21 mouse cellular contexts compared by ENCODE assay signal in genomic region chr6:15760750-15761149, GRCm38 (mm10). TPM values are rescaled to one million over a fixed set of nuclear protein-coding genes. Genes with fewer than 3 reads are reported as not detected.
DNase-seq lines count a peak whose midpoint lies in the region; ATAC-seq and TF ChIP-seq lines count a peak whose summit lies in the region.
"Had no signal": no experiment of that assay in that cellular context is flagged by ENCODE, and none has a peak within 500 bp of the region (broad histone marks: within the 10 kb centered on the region; RNA-seq: fewer than 3 reads in every experiment).

No protein-coding gene starts in this region.

- peak; percentile 30; the same call in 1 of the 2 replicates for ATAC-seq in forebrain, embryonic 13.5 days
- ATAC-seq in forebrain, embryonic 12.5 days (ENCODE audit: low FRiP score): no peak
- ATAC-seq in lung, embryonic 16.5 days (ENCODE audit: low read depth): peak; percentile 36; the same call in 1 of the 2 replicates
- ATAC-seq in stomach, embryonic 14.5 days (ENCODE audit: insufficient number of reproducible peaks, insufficient read depth, low FRiP score, low read depth): peak; percentile 49; the same call in 1 of the 2 replicates
- no peak for ATAC-seq in intestine, embryonic 16.5 days
- ATAC-seq: activated CD4-positive, CD25-positive, alpha-beta regulatory T cell, adult 4 months; CD4-positive, CD25-positive, alpha-beta regulatory T cell, adult 4 months; forebrain, embryonic 15.5 days had no signal

- no peaks in the 10 kb centered on the region for H3K36me3 ChIP-seq in forebrain, embryonic 13.5 days (ENCODE audit: poor library complexity, severe bottlenecking)
- H3K36me3 ChIP-seq in forebrain, embryonic 12.5 days (replicated peaks): no peaks in the 10 kb centered on the region
- no peaks in the 10 kb centered on the region; the same call in 1 of the 2 replicates for H3K36me3 ChIP-seq in lung, embryonic 16.5 days (ENCODE audit: control insufficient read depth, insufficient read depth, low read length)
- no peaks in the 10 kb centered on the region for H3K36me3 ChIP-seq in stomach, embryonic 14.5 days (ENCODE audit: control insufficient read depth, insufficient read depth, low read length)
- H3K36me3 ChIP-seq in intestine, embryonic 16.5 days (ENCODE audit: control insufficient read depth, insufficient read depth, low read length): no peaks in the 10 kb centered on the region
- H3K36me3 ChIP-seq: embryonic facial prominence, embryonic 10.5 days; forebrain, embryonic 15.5 days; G1E; heart, embryonic 15.5 days; hindbrain, embryonic 13.5 days had no signal

- no peak for TF ChIP-seq CTCF in lung, adult 2 months (IDR thresholded peaks at IDR 0.05; ENCODE audit: insufficient read depth, low read length)

- no peaks in the 10 kb centered on the region for H3K9me3 ChIP-seq in forebrain, embryonic 13.5 days (replicated peaks)
- H3K9me3 ChIP-seq in forebrain, embryonic 12.5 days: no peaks in the 10 kb centered on the region
- H3K9me3 ChIP-seq in lung, embryonic 16.5 days (ENCODE audit: control insufficient read depth, low read length): no peaks in the 10 kb centered on the region
- H3K9me3 ChIP-seq in stomach, embryonic 14.5 days (ENCODE audit: control insufficient read depth, low read depth, low read length): no peaks in the 10 kb centered on the region
- H3K9me3 ChIP-seq in intestine, embryonic 16.5 days (ENCODE audit: control insufficient read depth, low read length): no peaks in the 10 kb centered on the region
- H3K9me3 ChIP-seq: embryonic facial prominence, embryonic 10.5 days; forebrain, embryonic 15.5 days; G1E; heart, embryonic 15.5 days; hindbrain, embryonic 13.5 days had no signal

- H3K4me3 ChIP-seq in forebrain, embryonic 13.5 days: no peak overlapping the region
- no peak overlapping the region for H3K4me3 ChIP-seq in forebrain, embryonic 12.5 days (replicated peaks)
- no peak overlapping the region for H3K4me3 ChIP-seq in lung, embryonic 16.5 days (ENCODE audit: low read length)
- no peak overlapping the region for H3K4me3 ChIP-seq in lung, adult 2 months (replicated peaks; ENCODE audit: extremely low read depth, low read depth, low read length)
- H3K4me3 ChIP-seq in stomach, embryonic 14.5 days (ENCODE audit: low read depth, low read length): no peak overlapping the region
- H3K4me3 ChIP-seq in intestine, embryonic 16.5 days (ENCODE audit: low read length): no peak overlapping the region
- H3K4me3 ChIP-seq: embryonic facial prominence, embryonic 10.5 days; forebrain, embryonic 15.5 days; heart, adult 2 months; heart, embryonic 15.5 days; hindbrain, embryonic 13.5 days had no signal

- 70% methylated on average over 6 of the region's 6 CpGs for WGBS in forebrain, embryonic 13.5 days
- 76% methylated on average over 6 of the region's 6 CpGs for WGBS in forebrain, embryonic 12.5 days
- WGBS in lung, embryonic 16.5 days: 46% methylated on average over 6 of the region's 6 CpGs
- 63% methylated on average over 6 of the region's 6 CpGs for WGBS in lung, adult 2 months
- 67% methylated on average over 6 of the region's 6 CpGs for WGBS in stomach, embryonic 14.5 days
- WGBS in intestine, embryonic 16.5 days: 66% methylated on average over 6 of the region's 6 CpGs

- TF ChIP-seq POLR2A in lung, adult 2 months (IDR thresholded peaks at IDR 0.05; ENCODE audit: borderline replicate concordance, extremely low read depth, low read depth, low read length): no peak

- no peak for DNase-seq in lung, adult 2 months
- no peak for DNase-seq in adrenal gland, postnatal 4 days (ENCODE audit: low spot score in 2 of 2)
- DNase-seq: adrenal gland, postnatal 14 days; B cell, adult 2 months; cerebellum, adult 2 months; gastrocnemius, postnatal 14 days; heart, adult 2 months; heart, postnatal 14 days had no signal

- no peak overlapping the region for H3K4me2 ChIP-seq in forebrain, embryonic 13.5 days
- no peak overlapping the region for H3K4me2 ChIP-seq in forebrain, embryonic 12.5 days
- H3K4me2 ChIP-seq in lung, embryonic 16.5 days (ENCODE audit: low read depth, low read length): no peak overlapping the region
- H3K4me2 ChIP-seq in stomach, embryonic 14.5 days (replicated peaks; ENCODE audit: low read depth, low read length): no peak overlapping the region
- H3K4me2 ChIP-seq in intestine, embryonic 16.5 days (ENCODE audit: low read depth, low read length): no peak overlapping the region
- H3K4me2 ChIP-seq: forebrain, embryonic 15.5 days; heart, embryonic 11.5 days; heart, embryonic 15.5 days; hindbrain, embryonic 13.5 days had no signal

- H3K9ac ChIP-seq in forebrain, embryonic 13.5 days: no peak overlapping the region
- no peak overlapping the region for H3K9ac ChIP-seq in forebrain, embryonic 12.5 days
- no peak overlapping the region for H3K9ac ChIP-seq in lung, embryonic 16.5 days (ENCODE audit: low read length)
- no peak overlapping the region for H3K9ac ChIP-seq in stomach, embryonic 14.5 days (replicated peaks; ENCODE audit: low read depth, low read length)
- no peak overlapping the region for H3K9ac ChIP-seq in intestine, embryonic 16.5 days (ENCODE audit: low read depth, low read length)
- H3K9ac ChIP-seq: forebrain, embryonic 15.5 days; heart, embryonic 15.5 days; hindbrain, embryonic 13.5 days had no signal

- H3K27me3 ChIP-seq in forebrain, embryonic 13.5 days: no peaks in the 10 kb centered on the region
- no peaks in the 10 kb centered on the region for H3K27me3 ChIP-seq in forebrain, embryonic 12.5 days
- H3K27me3 ChIP-seq in lung, embryonic 16.5 days (ENCODE audit: control insufficient read depth, insufficient read depth, low read depth, low read length): no peaks in the 10 kb centered on the region
- H3K27me3 ChIP-seq in stomach, embryonic 14.5 days (ENCODE audit: control insufficient read depth, insufficient read depth, low read length): no peaks in the 10 kb centered on the region
- H3K27me3 ChIP-seq in intestine, embryonic 16.5 days (replicated peaks; ENCODE audit: control insufficient read depth, insufficient read depth, low read length): no peaks in the 10 kb centered on the region
- H3K27me3 ChIP-seq: forebrain, embryonic 15.5 days; heart, embryonic 15.5 days; hindbrain, embryonic 13.5 days had no signal

- no peaks in the 10 kb centered on the region for H3K4me1 ChIP-seq in forebrain, embryonic 13.5 days
- H3K4me1 ChIP-seq in forebrain, embryonic 12.5 days: no peaks in the 10 kb centered on the region
- H3K4me1 ChIP-seq in lung, embryonic 16.5 days (replicated peaks; ENCODE audit: control insufficient read depth, insufficient read depth, low read length): peaks cover 11% of the 10 kb centered on the region
- H3K4me1 ChIP-seq in lung, adult 2 months (ENCODE audit: control insufficient read depth, insufficient read depth, low read length): peaks cover 15% of the 10 kb centered on the region
- peaks cover 9% of the 10 kb centered on the region; the same call in 1 of the 2 replicates for H3K4me1 ChIP-seq in stomach, embryonic 14.5 days (ENCODE audit: control insufficient read depth, insufficient read depth, low read length)
- peaks cover 5% of the 10 kb centered on the region; the same call in 1 of the 2 replicates for H3K4me1 ChIP-seq in intestine, embryonic 16.5 days (ENCODE audit: control insufficient read depth, insufficient read depth, low read length)
- H3K4me1 ChIP-seq: forebrain, embryonic 15.5 days; hindbrain, embryonic 13.5 days had no signal

- H3K27ac ChIP-seq in forebrain, embryonic 13.5 days: no peak overlapping the region
- H3K27ac ChIP-seq in forebrain, embryonic 12.5 days: no peak overlapping the region
- H3K27ac ChIP-seq in lung, embryonic 16.5 days (ENCODE audit: low read length): no peak overlapping the region
- H3K27ac ChIP-seq in stomach, embryonic 14.5 days (ENCODE audit: low read length): no peak overlapping the region
- H3K27ac ChIP-seq in intestine, embryonic 16.5 days (ENCODE audit: low read length): no peak overlapping the region
- H3K27ac ChIP-seq: embryonic facial prominence, embryonic 10.5 days; forebrain, embryonic 15.5 days; heart, adult 2 months; heart, embryonic 15.5 days; hindbrain, embryonic 13.5 days had no signal

RNA-seq across cellular contexts. Expression of gene Mdfic, which starts 40.3 kb away (rescaled TPM):
- 1.6 and 1.7 TPM in 2 replicates for polyA plus RNA-seq in forebrain, embryonic 13.5 days (2015; fragmentation: Nextera tagmentation; extraction: Ambion mirVana)
- polyA plus RNA-seq in forebrain, embryonic 12.5 days (2016; fragmentation: Nextera tagmentation; extraction: Ambion mirVana): 3.6 and 5.2 TPM in 2 replicates
- polyA plus RNA-seq in lung, embryonic 16.5 days (2015; fragmentation: Nextera tagmentation; extraction: Ambion mirVana): 8.4 and 9.4 TPM in 2 replicates
- polyA plus RNA-seq in lung, adult 2 months (2012; rRNA removed): 23.8 and 23.9 TPM in 2 replicates
- 12.7 and 15.6 TPM in 2 replicates for polyA plus RNA-seq in stomach, embryonic 14.5 days (2014; fragmentation: Nextera tagmentation; extraction: Ambion mirVana)
- polyA plus RNA-seq in intestine, embryonic 16.5 days (2015; fragmentation: Nextera tagmentation; extraction: Ambion mirVana): 3.0 and 3.4 TPM in 2 replicates
- total RNA-seq in adrenal gland, postnatal 4 days (2021): 10 to 100 TPM; 51.5 to 56.2 TPM
- polyA plus RNA-seq: G1E had no signal

Comparison
In these comparisons a context has a peak if more than half of its experiments do, and no peak if none do; other contexts are left out.
1. ATAC-seq: peak in forebrain, embryonic 13.5 days (single experiment), lung, embryonic 16.5 days (single experiment) and stomach, embryonic 14.5 days (single experiment); none in forebrain, embryonic 12.5 days (single experiment) and intestine, embryonic 16.5 days (single experiment).